Mouse (Mus musculus): ENCODE data around the gene Crebzf.

GRCm38 (mm10) chr7:90442518-90443080 lies at the start of gene Crebzf:
- TF ChIP-seq CTCF (IDR thresholded peaks at IDR 0.05; ENCODE audit: low read depth, low read length): no peak
- TF ChIP-seq GATA1 (IDR thresholded peaks at IDR 0.05; ENCODE audit: borderline replicate concordance, low read length): no peak

Data from G1E (cell line).